Mouse (Mus musculus): Measurements from ENCODE around the gene Nckap1l.

DNA sequence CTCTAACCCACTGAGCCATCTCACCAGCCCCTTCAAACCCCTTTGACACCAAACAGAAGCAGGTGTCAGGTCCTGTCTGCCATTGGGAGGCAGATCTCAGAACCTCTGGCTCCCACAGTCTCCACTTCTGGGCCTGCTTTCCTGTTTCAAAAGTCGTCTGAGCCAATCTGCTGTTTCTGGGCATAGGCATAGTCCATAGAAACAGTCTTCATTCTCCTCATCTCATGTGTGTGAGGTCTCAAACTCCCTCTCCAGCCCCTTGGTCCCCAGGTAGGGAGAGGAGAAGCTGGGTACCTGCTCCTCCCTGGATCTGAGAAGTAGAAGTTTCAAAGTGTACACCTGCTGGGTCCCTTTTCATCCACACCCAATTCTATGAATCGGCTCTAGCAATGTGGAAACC is 82.9 kb downstream of the Nckap1l start:
- no peak for TF ChIP-seq HCFC1 (IDR thresholded peaks at IDR 0.05; ENCODE audit: borderline replicate concordance, insufficient read depth, low read length)
- TF ChIP-seq ZNF384 (IDR thresholded peaks at IDR 0.05; ENCODE audit: low read depth, low read length) = no peak
- no peak for TF ChIP-seq ZC3H11A (IDR thresholded peaks at IDR 0.05; ENCODE audit: borderline replicate concordance, low read depth, low read length)
- no peak for TF ChIP-seq CHD2 (IDR thresholded peaks at IDR 0.05; ENCODE audit: low read depth, low read length)
